Mouse (Mus musculus) kidney, embryonic 16.5 days (tissue): ENCODE results near the gene Psmd2. TPM values are rescaled to one million over a fixed set of nuclear protein-coding genes. Genes with fewer than 3 reads are reported as not detected.

Experiments
- ATAC-seq: fragments of 200-750 bp; cut with Nextera tagmentation; 2 replicates; pipeline ENCODE4 v1.8.0; 2017; ENCODE audit warnings: moderate TSS enrichment; ENCODE audit not compliant: low FRiP score, low TSS enrichment
- H3K27ac ChIP-seq: fragments of 300-500 bp; sonication (generic); 2 replicates; pipeline ENCODE4 v1.5.1; 2014; ENCODE audit warnings: low read length
- H3K27me3 ChIP-seq: fragments of 300-500 bp; sonication (generic); 2 replicates; pipeline ENCODE4 v1.6.1; 2014; ENCODE audit warnings: low read length, control low read depth, mixed read lengths; ENCODE audit not compliant: insufficient read depth
- H3K36me3 ChIP-seq: fragments of 300-500 bp; sonication (generic); 2 replicates; pipeline ENCODE4 v1.6.1; 2014; ENCODE audit warnings: low read length, control low read depth, mixed read lengths; ENCODE audit not compliant: insufficient read depth
- H3K4me1 ChIP-seq: fragments of 300-500 bp; sonication (generic); 2 replicates; pipeline ENCODE4 v1.6.1; 2014; ENCODE audit warnings: low read length, control low read depth, mixed read lengths; ENCODE audit not compliant: insufficient read depth
- H3K4me2 ChIP-seq: fragments of 300-500 bp; sonication (generic); replicated peaks from 2 replicates; pipeline ENCODE4 v1.6.1; 2014; ENCODE audit warnings: low read depth, low read length
- H3K4me3 ChIP-seq: fragments of 300-500 bp; sonication (generic); 2 replicates; pipeline ENCODE4 v1.5.1; 2014; ENCODE audit warnings: mild to moderate bottlenecking, low read length
- H3K9ac ChIP-seq: fragments of 300-500 bp; sonication (generic); replicated peaks from 2 replicates; pipeline ENCODE4 v1.6.1; 2014; ENCODE audit warnings: low read length
- H3K9me3 ChIP-seq: fragments of 300-500 bp; sonication (generic); 2 replicates; pipeline ENCODE4 v1.6.1; 2016; ENCODE audit warnings: low read length, control low read depth
- WGBS: fragments of 180-500 bp; shearing (Covaris S2); extraction: QIAGEN DNeasy Blood & Tissue Kit; methylation state at CpG from one replicate; pipeline ENCODE4 v1.1.7; 2014; 5-methylcytosine and 5-hydroxymethylcytosine counted together
- polyA plus RNA-seq: library from polyadenylated mRNA; unstranded; fragments of >200 nt; fragmentation: Nextera tagmentation; extraction: Ambion mirVana; gene quantifications from 2 replicates; pipeline ENCODE4 v1.2.1, GENCODE M21; 2015

The Psmd2 gene
- polyA plus RNA-seq, 1 experiment from 2014 or later: 378 TPM

DNA sequence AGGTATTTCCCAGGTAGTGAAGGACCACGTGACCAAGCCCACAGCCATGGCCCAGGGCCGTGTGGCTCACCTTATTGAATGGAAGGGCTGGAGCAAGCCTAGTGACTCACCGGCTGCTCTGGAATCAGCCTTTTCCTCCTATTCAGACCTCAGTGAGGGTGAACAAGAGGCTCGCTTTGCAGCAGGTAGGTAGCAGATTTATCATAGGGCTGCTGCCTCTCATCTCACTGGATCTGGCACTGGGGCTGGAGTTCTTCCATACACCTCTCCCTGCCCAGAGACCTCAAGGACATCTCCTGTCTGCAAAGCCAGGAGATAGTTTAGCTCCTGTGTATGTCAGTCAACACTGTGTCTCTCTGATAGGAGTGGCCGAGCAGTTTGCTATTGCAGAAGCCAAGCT is 47.8 kb downstream of the Psmd2 start:
- no peaks in the 10 kb centered on the region for H3K27me3 ChIP-seq
- peaks cover 35% of the 10 kb centered on the region for H3K4me1 ChIP-seq
- H3K4me2 ChIP-seq: no peak overlapping the region
- ATAC-seq: no peak
- H3K9me3 ChIP-seq: no peaks in the 10 kb centered on the region
- no peak overlapping the region for H3K4me3 ChIP-seq
- no peak overlapping the region for H3K27ac ChIP-seq
- no peaks in the 10 kb centered on the region for H3K36me3 ChIP-seq
- WGBS: 81% methylated on average over 5 of the region's 5 CpGs
- H3K9ac ChIP-seq: no peak overlapping the region

DNA sequence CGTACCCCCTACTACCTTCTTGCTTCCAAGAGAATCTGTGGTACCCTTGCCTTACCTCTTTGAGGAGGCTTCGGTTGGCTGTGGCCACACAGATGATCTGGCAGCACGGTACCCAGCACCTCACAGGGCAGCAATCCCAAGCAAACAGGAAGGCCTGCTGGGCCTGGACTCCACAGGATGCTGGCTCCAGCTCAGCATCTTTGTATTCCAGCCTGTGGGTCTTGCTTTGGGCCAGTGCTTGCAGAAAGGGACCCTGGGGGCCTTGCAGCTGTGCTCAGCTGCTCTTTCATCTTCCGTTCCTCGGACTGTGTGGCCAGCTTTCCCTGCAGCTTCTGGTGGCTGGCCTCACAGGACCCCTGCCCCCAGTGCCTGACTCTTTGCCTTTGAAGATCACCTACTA is 48.6 kb downstream of the Psmd2 start:
- Histone ChIP-seq H3K4me2 (no peak overlapping the region), H3K4me1 (peaks cover 30% of the 10 kb centered on the region), H3K9me3 (no peaks in the 10 kb centered on the region), H3K4me3 (no peak overlapping the region), H3K9ac (no peak overlapping the region), H3K36me3 (no peaks in the 10 kb centered on the region), H3K27ac (no peak overlapping the region), H3K27me3 (no peaks in the 10 kb centered on the region)
- 51% methylated on average over 5 of the region's 5 CpGs for WGBS
- no peak for ATAC-seq

DNA sequence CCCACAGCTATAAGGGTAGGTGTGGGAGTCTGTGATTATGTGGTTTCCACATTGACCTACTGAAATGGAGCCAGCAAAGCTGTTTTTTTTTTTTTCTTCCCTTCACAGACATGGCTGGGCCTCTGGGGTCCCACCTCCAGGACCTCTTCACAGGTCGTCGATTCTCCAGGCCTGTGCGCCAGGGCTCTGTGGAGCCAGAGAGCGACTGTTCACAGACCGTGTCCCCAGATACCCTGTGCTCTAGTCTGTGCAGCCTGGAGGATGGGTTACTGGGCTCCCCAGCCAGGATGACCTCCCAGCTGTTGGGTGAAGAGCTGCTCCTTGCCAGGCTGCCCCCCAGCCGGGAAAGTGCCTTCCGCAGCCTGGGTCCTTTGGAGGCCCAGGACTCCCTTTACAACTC is 49.9 kb downstream of the Psmd2 start:
- H3K36me3 ChIP-seq: peaks cover 4% of the 10 kb centered on the region; the same call in 1 of the 2 replicates
- ATAC-seq: peak; percentile 72
- peaks cover 18% of the 10 kb centered on the region for H3K4me1 ChIP-seq
- H3K27me3 ChIP-seq: no peaks in the 10 kb centered on the region
- H3K4me3 ChIP-seq: no peak overlapping the region
- no peaks in the 10 kb centered on the region for H3K9me3 ChIP-seq
- peak overlapping the region; percentile 84 for H3K27ac ChIP-seq
- no peak overlapping the region for H3K4me2 ChIP-seq
- WGBS: 30% methylated on average over 7 of the region's 7 CpGs
- H3K9ac ChIP-seq: peak overlapping the region; percentile 64

DNA sequence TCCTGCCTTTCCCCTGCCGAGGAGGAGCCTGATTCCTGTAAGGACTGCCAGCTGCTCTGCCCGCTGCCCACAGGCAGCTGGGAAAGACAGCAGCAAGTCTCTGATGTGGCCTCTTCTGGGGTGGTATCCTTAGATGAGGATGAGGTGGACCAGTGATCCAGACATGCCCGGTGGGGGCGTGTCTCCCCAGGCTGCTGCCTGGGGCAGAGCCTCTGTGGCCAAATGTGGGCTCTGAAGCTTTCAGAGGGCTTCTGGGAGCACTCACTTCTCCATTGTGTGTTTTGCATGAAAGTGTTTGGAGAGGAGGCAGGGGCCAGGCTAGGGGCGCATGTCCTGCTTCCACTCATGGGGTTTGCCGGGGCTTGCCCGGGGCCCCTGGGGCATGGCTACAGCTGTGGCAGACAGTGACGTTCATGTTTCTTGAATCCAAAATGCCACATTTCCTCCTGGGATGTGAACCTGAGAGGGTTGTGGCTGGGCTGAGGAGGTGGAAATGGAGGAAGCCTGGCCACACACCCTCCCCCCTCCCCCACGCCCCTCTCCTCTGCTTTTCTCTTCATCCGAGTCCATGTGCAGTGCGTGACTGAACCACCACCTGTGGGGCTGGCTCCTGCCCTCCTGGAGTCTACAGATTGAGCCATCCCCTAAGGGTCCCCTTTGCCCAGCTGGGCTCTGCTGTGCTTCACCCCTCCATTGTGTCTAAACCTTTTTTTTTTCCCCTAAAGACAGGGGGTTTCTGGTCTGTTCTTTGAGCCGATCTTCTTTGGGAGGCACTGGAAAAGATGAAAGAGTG is 50.5 kb downstream of the Psmd2 start:
- 16% methylated on average over 12 of the region's 12 CpGs for WGBS
- Histone ChIP-seq H3K4me1 (peaks cover 17% of the 10 kb centered on the region), H3K9ac (peak overlapping the region; percentile 64), H3K27ac (peak overlapping the region; percentile 84), H3K4me2 (peak overlapping the region; percentile 32), H3K36me3 (peaks cover 4% of the 10 kb centered on the region; the same call in 1 of the 2 replicates), H3K27me3 (no peaks in the 10 kb centered on the region), H3K4me3 (no peak overlapping the region), H3K9me3 (no peaks in the 10 kb centered on the region)
- peak; percentile 56 for ATAC-seq

DNA sequence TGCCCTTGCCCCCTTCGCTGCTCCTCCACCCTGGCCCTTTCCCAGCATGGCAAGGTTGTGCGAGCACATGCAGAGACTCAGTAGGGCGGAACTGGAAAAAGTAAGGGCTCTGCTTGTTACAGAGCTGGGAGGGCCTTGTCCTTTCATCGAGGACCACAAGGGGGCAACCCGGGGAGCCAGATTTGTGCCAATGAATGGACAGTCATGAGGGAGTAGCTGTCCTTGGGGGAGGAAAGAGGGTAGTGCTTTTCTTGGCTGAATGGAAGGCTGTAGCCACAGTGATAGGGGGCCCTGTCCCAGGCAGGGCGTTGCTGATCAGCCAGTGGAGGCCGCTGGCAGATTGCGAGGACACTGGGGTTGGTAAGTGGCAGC is 51.1 kb downstream of the Psmd2 start:
- H3K9ac ChIP-seq: peak overlapping the region; percentile 64; the same call in 1 of the 2 replicates
- peak; percentile 73 for ATAC-seq
- no peaks in the 10 kb centered on the region for H3K9me3 ChIP-seq
- 5% methylated on average over 8 of the region's 8 CpGs for WGBS
- peaks cover 17% of the 10 kb centered on the region for H3K4me1 ChIP-seq
- H3K27me3 ChIP-seq: no peaks in the 10 kb centered on the region
- H3K27ac ChIP-seq: peak overlapping the region; percentile 84
- peaks cover 7% of the 10 kb centered on the region for H3K36me3 ChIP-seq
- peak overlapping the region; percentile 32 for H3K4me2 ChIP-seq
- H3K4me3 ChIP-seq: no peak overlapping the region

DNA sequence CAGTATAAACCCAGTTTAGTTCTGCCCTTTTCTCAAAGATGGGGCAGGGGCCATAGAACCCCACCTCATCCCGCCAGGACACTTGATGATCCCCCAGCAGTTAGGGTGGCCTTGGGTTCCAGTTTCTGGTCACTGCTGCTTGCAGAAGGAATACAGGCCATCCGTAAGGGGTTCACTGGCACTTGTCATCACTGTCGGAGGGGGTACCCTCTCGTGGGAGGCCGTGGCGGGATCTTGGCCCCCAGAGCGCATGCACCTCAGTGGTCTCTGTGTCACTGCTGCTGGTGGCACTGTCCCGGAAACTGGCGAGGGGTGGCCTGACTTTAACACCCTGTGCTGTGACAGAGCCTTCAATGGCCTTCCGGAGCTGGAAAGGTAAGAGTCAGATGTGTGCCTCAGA is 51.6 kb downstream of the Psmd2 start:
- WGBS: 88% methylated on average over 10 of the region's 10 CpGs
- no peak overlapping the region for H3K9ac ChIP-seq
- no peak overlapping the region for H3K4me3 ChIP-seq
- H3K27ac ChIP-seq: no peak overlapping the region
- no peaks in the 10 kb centered on the region for H3K9me3 ChIP-seq
- no peak for ATAC-seq
- peaks cover 17% of the 10 kb centered on the region for H3K4me1 ChIP-seq
- no peak overlapping the region for H3K4me2 ChIP-seq
- H3K36me3 ChIP-seq: peaks cover 12% of the 10 kb centered on the region
- no peaks in the 10 kb centered on the region for H3K27me3 ChIP-seq

DNA sequence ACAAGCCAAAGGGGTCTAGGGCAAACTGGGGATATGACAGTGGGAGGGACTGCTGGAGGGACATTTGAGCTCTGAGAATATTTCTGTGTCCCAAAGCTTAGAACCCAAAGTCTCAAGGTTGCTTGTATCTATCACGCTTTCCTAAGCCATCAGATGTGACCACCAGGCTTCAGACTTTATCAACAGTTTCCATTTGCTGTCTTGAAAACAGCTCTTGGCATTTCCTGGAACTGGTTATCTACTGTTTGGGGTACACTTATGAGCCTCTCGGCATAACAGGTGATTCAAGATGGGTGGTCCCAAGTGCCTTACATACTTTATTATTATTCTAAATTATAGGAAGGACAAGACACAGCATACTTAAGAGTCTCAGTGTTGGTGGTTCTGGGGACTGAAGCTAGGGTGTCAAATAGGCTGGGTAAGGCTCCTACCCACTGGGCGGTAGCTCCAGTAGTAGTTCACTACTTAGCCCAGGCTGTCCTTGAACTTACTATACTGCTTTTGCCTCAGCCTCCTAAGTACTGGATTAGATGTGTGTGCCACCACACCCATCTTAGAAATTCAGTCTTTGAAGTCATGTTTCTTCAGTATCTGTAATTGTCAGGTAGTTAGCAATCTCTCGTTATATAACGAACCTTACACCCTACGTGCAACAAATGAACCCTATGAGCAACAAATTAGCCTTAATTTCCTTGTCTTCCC is 52.4 kb downstream of the Psmd2 start:
- Histone ChIP-seq H3K9me3 (no peaks in the 10 kb centered on the region), H3K4me1 (peaks cover 17% of the 10 kb centered on the region), H3K27me3 (no peaks in the 10 kb centered on the region), H3K27ac (no peak overlapping the region), H3K9ac (no peak overlapping the region), H3K4me3 (no peak overlapping the region), H3K4me2 (no peak overlapping the region), H3K36me3 (peaks cover 15% of the 10 kb centered on the region)
- WGBS: 89% methylated on average over 6 of the region's 6 CpGs
- no peak for ATAC-seq

DNA sequence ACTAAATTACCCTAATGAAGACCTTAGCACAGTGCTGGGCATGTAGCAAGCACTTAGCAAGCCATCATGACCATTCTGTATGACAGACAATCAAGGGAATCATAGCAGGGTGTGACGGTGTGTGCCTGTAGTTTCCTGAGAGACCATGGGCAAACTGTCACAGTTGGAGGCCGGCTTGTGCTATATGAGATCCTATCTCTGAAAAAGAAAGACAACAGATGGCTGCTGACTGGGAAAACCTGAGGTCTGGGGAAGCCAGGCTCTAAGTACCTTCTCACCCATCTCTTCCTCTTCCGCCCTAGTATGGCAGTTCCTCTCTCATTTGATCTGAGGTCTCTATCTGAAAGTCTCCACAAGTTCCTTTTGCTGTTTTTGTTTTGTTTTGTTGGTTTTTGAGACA is 54.3 kb downstream of the Psmd2 start:
- ATAC-seq: no peak
- H3K4me3 ChIP-seq: no peak overlapping the region
- 84% methylated on average over 3 of the region's 3 CpGs for WGBS
- H3K36me3 ChIP-seq: peaks cover 16% of the 10 kb centered on the region
- H3K4me1 ChIP-seq: peaks cover 17% of the 10 kb centered on the region
- H3K27ac ChIP-seq: no peak overlapping the region
- no peaks in the 10 kb centered on the region for H3K9me3 ChIP-seq
- no peaks in the 10 kb centered on the region for H3K27me3 ChIP-seq
- no peak overlapping the region for H3K9ac ChIP-seq
- H3K4me2 ChIP-seq: no peak overlapping the region

DNA sequence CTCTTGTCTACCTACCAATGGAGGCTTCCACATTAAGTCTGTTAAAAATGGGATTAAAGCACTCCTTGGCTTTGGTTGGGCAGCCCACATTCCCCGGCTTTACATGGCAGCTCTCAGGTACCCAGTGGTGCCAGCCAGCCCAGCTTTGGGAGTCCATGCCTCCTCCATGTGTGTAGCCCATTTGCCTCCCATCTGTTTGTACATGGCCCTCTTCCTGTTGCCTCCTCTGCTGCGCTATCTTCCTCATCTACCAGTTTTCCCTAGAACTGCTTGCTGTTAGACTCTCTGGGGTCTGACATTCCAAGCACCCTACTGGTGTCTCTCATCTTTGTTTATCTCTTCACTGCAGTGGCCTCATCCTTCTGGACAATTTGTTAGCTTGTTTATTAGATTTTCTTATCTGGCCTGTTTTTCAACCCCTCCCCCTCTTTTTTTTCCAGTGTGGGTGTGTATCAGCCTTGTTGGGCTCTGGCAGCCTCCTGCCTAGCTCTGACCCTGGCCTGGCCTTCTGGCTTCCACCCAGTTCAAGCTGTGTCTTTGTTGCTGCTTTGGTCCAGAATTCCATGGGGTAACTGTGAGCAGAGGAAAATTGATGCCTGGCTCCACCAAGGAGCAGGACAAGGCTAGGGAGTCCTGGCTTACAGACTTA is 55.1 kb downstream of the Psmd2 start:
- no peak overlapping the region for H3K4me3 ChIP-seq
- H3K36me3 ChIP-seq: peaks cover 24% of the 10 kb centered on the region
- H3K9ac ChIP-seq: no peak overlapping the region
- H3K4me2 ChIP-seq: no peak overlapping the region
- H3K4me1 ChIP-seq: peaks cover 12% of the 10 kb centered on the region
- WGBS: 83% methylated on average over 2 of the region's 2 CpGs
- H3K27me3 ChIP-seq: no peaks in the 10 kb centered on the region
- H3K27ac ChIP-seq: no peak overlapping the region
- ATAC-seq: no peak
- H3K9me3 ChIP-seq: no peaks in the 10 kb centered on the region
